Mouse (Mus musculus): Measurements from ENCODE around the gene Rapgef2.

GRCm38 (mm10) chr3:79273350-79273749 lies 13.0 kb downstream of the Rapgef2 start:
- TF ChIP-seq CTCF (IDR thresholded peaks at IDR 0.05; ENCODE audit: low read depth, low read length) (no peak), POLR2A (IDR thresholded peaks at IDR 0.05; ENCODE audit: insufficient read depth, low read length) (no peak)

Data from ES-Bruce4 (cell line).